Mouse (Mus musculus): ENCODE data around the gene Nkd2. TPM values are rescaled to one million over a fixed set of nuclear protein-coding genes. Genes with fewer than 3 reads are reported as not detected.

The Nkd2 gene
- total and polyA plus RNA-seq, 3 experiments: not detected

GRCm38 (mm10) chr13:73775786-73776185 lies 71.6 kb downstream of the Nkd2 start:
- no peak overlapping the region for H3K27ac ChIP-seq (ENCODE audit: insufficient read depth, low read depth)
- H3K36me3 ChIP-seq (replicated peaks in 1 of 2; ENCODE audit: control insufficient read depth in 1 of 2, insufficient read depth in 1 of 2, low read length in 1 of 2): no peaks in the 10 kb centered on the region
- in situ Hi-C loops (cut with MboI; ENCODE audit: low pct_ligation_motif_present, low pct_unique_long_range_greater_than_20kb, low sequenced_read_pairs): no loop called here
- H3K9ac ChIP-seq (ENCODE audit: insufficient read depth, low read depth): no peak overlapping the region
- DNase-seq (ENCODE audit: extremely low read depth): no peak
- no peaks in the 10 kb centered on the region for H3K79me2 ChIP-seq (replicated peaks; ENCODE audit: control insufficient read depth, extremely low read depth, insufficient read depth, poor library complexity, severe bottlenecking)
- H3K4me1 ChIP-seq (ENCODE audit: control insufficient read depth in 1 of 2, insufficient read depth in 2 of 2): peaks cover 0 to 6% of the 10 kb centered on the region in 2 experiments; a peak in 1 of 4 replicates
- dilution Hi-C loops (cut with MboI; ENCODE audit: extremely low pct_ligation_motif_present, extremely low pct_unique_long_range_greater_than_20kb, low sequenced_read_pairs): no loop called here
- no peaks in the 10 kb centered on the region for H3K27me3 ChIP-seq (replicated peaks)
- H3K9me3 ChIP-seq (replicated peaks; ENCODE audit: low read length): no peaks in the 10 kb centered on the region
- no peak overlapping the region for H3K4me3 ChIP-seq (replicated peaks in 1 of 3; ENCODE audit: low read depth in 2 of 3, low read length in 2 of 3, poor library complexity in 1 of 3)
- TF ChIP-seq HCFC1 (IDR thresholded peaks at IDR 0.05; ENCODE audit: low read depth, low read length) (no peak), BHLHE40 (IDR thresholded peaks at IDR 0.05; ENCODE audit: low read depth, low read length) (no peak), ETS1 (conservative IDR thresholded peaks at IDR 0.05; ENCODE audit: low read depth, low read length) (no peak), TBP (conservative IDR thresholded peaks at IDR 0.05; ENCODE audit: low read depth, low read length) (no peak), CHD1 (IDR thresholded peaks at IDR 0.05; ENCODE audit: low read depth, low read length) (no peak), UBTF (IDR thresholded peaks at IDR 0.05; ENCODE audit: low read depth, low read length) (no peak), JUND (conservative IDR thresholded peaks at IDR 0.05; ENCODE audit: low read depth, low read length) (no peak), MYC (IDR thresholded peaks at IDR 0.05; ENCODE audit: low read depth, low read length) (no peak), CTCF (conservative IDR thresholded peaks at IDR 0.05 in 1 of 2, IDR thresholded peaks at IDR 0.05 in 1 of 2; ENCODE audit: low read depth in 2 of 2, low read length in 2 of 2) (no peak), MEF2A (IDR thresholded peaks at IDR 0.05; ENCODE audit: borderline replicate concordance, low read depth, low read length) (no peak), ELF1 (IDR thresholded peaks at IDR 0.05; ENCODE audit: low read depth, low read length) (no peak), POLR2A (IDR thresholded peaks at IDR 0.05; ENCODE audit: low read depth, low read length) (no peak), NELFE (IDR thresholded peaks at IDR 0.05; ENCODE audit: low read depth, low read length) (no peak), NRF1 (IDR thresholded peaks at IDR 0.05; ENCODE audit: low read depth, low read length) (no peak), SIN3A (IDR thresholded peaks at IDR 0.05; ENCODE audit: low read length) (no peak), E2F4 (IDR thresholded peaks at IDR 0.05; ENCODE audit: insufficient replicate concordance, low read depth, low read length) (no peak), ZNF384 (IDR thresholded peaks at IDR 0.05; ENCODE audit: low read depth, low read length) (no peak), GABPA (IDR thresholded peaks at IDR 0.05; ENCODE audit: insufficient replicate concordance, low read depth, low read length) (no peak), ZC3H11A (IDR thresholded peaks at IDR 0.05; ENCODE audit: low read depth, low read length) (no peak)
- no peak overlapping the region for H3K4me2 ChIP-seq (ENCODE audit: insufficient read depth, low read depth, poor library complexity, severe bottlenecking)

GRCm38 (mm10) chr13:73773519-73774205 lies 73.8 kb downstream of the Nkd2 start:
- in situ Hi-C loops (cut with MboI; ENCODE audit: low pct_ligation_motif_present, low pct_unique_long_range_greater_than_20kb, low sequenced_read_pairs): no loop called here
- peaks cover 0 to 4% of the 10 kb centered on the region in 2 experiments; a peak in 1 of 4 replicates for H3K4me1 ChIP-seq (ENCODE audit: control insufficient read depth in 1 of 2, insufficient read depth in 2 of 2)
- no peak for DNase-seq (ENCODE audit: extremely low read depth)

More at GRCm38 (mm10) chr13:73773519-73774205, 73.8 kb downstream of the Nkd2 start:
- Histone ChIP-seq H3K4me3 (replicated peaks in 1 of 3; ENCODE audit: low read depth in 2 of 3, low read length in 2 of 3, poor library complexity in 1 of 3) (no peak overlapping the region), H3K27ac (ENCODE audit: insufficient read depth, low read depth) (no peak overlapping the region), H3K4me2 (ENCODE audit: insufficient read depth, low read depth, poor library complexity, severe bottlenecking) (no peak overlapping the region), H3K79me2 (replicated peaks; ENCODE audit: control insufficient read depth, extremely low read depth, insufficient read depth, poor library complexity, severe bottlenecking) (no peaks in the 10 kb centered on the region), H3K9me3 (replicated peaks; ENCODE audit: low read length) (no peaks in the 10 kb centered on the region), H3K36me3 (replicated peaks in 1 of 2; ENCODE audit: control insufficient read depth in 1 of 2, insufficient read depth in 1 of 2, low read length in 1 of 2) (no peaks in the 10 kb centered on the region), H3K27me3 (replicated peaks) (no peaks in the 10 kb centered on the region), H3K9ac (ENCODE audit: insufficient read depth, low read depth) (no peak overlapping the region)
- dilution Hi-C loops (cut with MboI; ENCODE audit: extremely low pct_ligation_motif_present, extremely low pct_unique_long_range_greater_than_20kb, low sequenced_read_pairs): no loop called here
- TF ChIP-seq SIN3A (IDR thresholded peaks at IDR 0.05; ENCODE audit: low read length) (no peak), USF2 (conservative IDR thresholded peaks at IDR 0.05; ENCODE audit: low read depth, low read length) (no peak), RCOR1 (conservative IDR thresholded peaks at IDR 0.05; ENCODE audit: low read depth, low read length) (no peak), USF1 (IDR thresholded peaks at IDR 0.05; ENCODE audit: low read depth, low read length) (no peak), NRF1 (IDR thresholded peaks at IDR 0.05; ENCODE audit: low read depth, low read length) (no peak), ZKSCAN1 (IDR thresholded peaks at IDR 0.05; ENCODE audit: borderline replicate concordance, low read depth, low read length) (no peak), CHD1 (IDR thresholded peaks at IDR 0.05; ENCODE audit: low read depth, low read length) (no peak), E2F4 (IDR thresholded peaks at IDR 0.05; ENCODE audit: insufficient replicate concordance, low read depth, low read length) (no peak), NELFE (IDR thresholded peaks at IDR 0.05; ENCODE audit: low read depth, low read length) (no peak), CTCF (conservative IDR thresholded peaks at IDR 0.05 in 1 of 2, IDR thresholded peaks at IDR 0.05 in 1 of 2; ENCODE audit: low read depth in 2 of 2, low read length in 2 of 2) (no peak), RAD21 (IDR thresholded peaks at IDR 0.05; ENCODE audit: low read depth, low read length) (no peak)
